Mouse (Mus musculus) heart, adult 9 months (tissue): ENCODE data around the gene Zfp273.
"Not testable (repeated sequence)": the region's sequence is repeated elsewhere in the genome, so short reads cannot be mapped to it uniquely, and the experiment has no call there.

Experiments
- DNase-seq, 2 experiments: peaks; one replicate each; pipeline ENCODE4 v3.0.0; 2022; ENCODE audit warnings: low spot score in 2 of 2

The Zfp273 gene

GRCm38 (mm10) chr13:67813710-67814660 lies at the start of gene Zfp273:
TSS of gene Zfp273 (plus strand) at chr13:67813740.
- peak; percentile 83 to 86 for DNase-seq

GRCm38 (mm10) chr13:67779265-67780221 lies 34.0 kb upstream of the Zfp273 start, which contains the start of gene Zfp493:
TSS of gene Zfp493 (plus strand) at chr13:67779693.
- DNase-seq: peak; percentile 81 to 83

- DNase-seq: no peak
Observed at GRCm38 (mm10) chr13:67791921-67792455, 21.6 kb upstream of the Zfp273 start.

- no peak for DNase-seq
Observed at GRCm38 (mm10) chr13:67798618-67799017, 14.9 kb upstream of the Zfp273 start.

GRCm38 (mm10) chr13:67799151-67799550 lies 14.4 kb upstream of the Zfp273 start:
- not testable (repeated sequence) for DNase-seq

- no peak for DNase-seq
Observed at GRCm38 (mm10) chr13:67811651-67812210, 1.8 kb upstream of the Zfp273 start.

GRCm38 (mm10) chr13:67812961-67813709 lies 405 bp upstream of the Zfp273 start:
- DNase-seq: no peak

- DNase-seq: no peak
Observed at GRCm38 (mm10) chr13:67818636-67819035, 5.1 kb downstream of the Zfp273 start.

GRCm38 (mm10) chr13:67830911-67831336 lies 17.4 kb downstream of the Zfp273 start, which contains the start of gene Gm10037:
TSS of gene Gm10037 (plus strand) at chr13:67831106.
- peak; percentile 46 to 55 for DNase-seq

GRCm38 (mm10) chr13:67833137-67833536 lies 19.6 kb downstream of the Zfp273 start:
- DNase-seq: not testable (repeated sequence)

GRCm38 (mm10) chr13:67843775-67844118 lies 30.2 kb downstream of the Zfp273 start:
- no peak for DNase-seq

GRCm38 (mm10) chr13:67844119-67844852 lies 30.7 kb downstream of the Zfp273 start:
- DNase-seq: peak; percentile 45 to 56

GRCm38 (mm10) chr13:67844853-67845194 lies 31.3 kb downstream of the Zfp273 start:
- DNase-seq: no peak

GRCm38 (mm10) chr13:67850361-67850760 lies 36.8 kb downstream of the Zfp273 start:
- DNase-seq: no peak

- DNase-seq: no peak
Observed at GRCm38 (mm10) chr13:67853130-67853529, 39.6 kb downstream of the Zfp273 start.

- no peak for DNase-seq
Observed at GRCm38 (mm10) chr13:67853983-67854382, 40.4 kb downstream of the Zfp273 start.

- no peak for DNase-seq
Observed at GRCm38 (mm10) chr13:67857317-67857716, 43.8 kb downstream of the Zfp273 start.

GRCm38 (mm10) chr13:67862508-67862907 lies 49.0 kb downstream of the Zfp273 start:
- no peak for DNase-seq

GRCm38 (mm10) chr13:67863026-67863425 lies 49.5 kb downstream of the Zfp273 start, which contains the start of gene BC048507:
TSS of gene BC048507 (plus strand) at chr13:67863326.
- DNase-seq: no peak

GRCm38 (mm10) chr13:67864764-67865350 lies 51.3 kb downstream of the Zfp273 start:
- no peak for DNase-seq
